Mouse (Mus musculus): ENCODE measurements at regions not wholly inside any gene's neighbourhood (a gene's known extent, or its start where the extent isn't known, plus 50 kb on each side); places are given as distances from the start of the nearest gene placed in this dataset.

DNA sequence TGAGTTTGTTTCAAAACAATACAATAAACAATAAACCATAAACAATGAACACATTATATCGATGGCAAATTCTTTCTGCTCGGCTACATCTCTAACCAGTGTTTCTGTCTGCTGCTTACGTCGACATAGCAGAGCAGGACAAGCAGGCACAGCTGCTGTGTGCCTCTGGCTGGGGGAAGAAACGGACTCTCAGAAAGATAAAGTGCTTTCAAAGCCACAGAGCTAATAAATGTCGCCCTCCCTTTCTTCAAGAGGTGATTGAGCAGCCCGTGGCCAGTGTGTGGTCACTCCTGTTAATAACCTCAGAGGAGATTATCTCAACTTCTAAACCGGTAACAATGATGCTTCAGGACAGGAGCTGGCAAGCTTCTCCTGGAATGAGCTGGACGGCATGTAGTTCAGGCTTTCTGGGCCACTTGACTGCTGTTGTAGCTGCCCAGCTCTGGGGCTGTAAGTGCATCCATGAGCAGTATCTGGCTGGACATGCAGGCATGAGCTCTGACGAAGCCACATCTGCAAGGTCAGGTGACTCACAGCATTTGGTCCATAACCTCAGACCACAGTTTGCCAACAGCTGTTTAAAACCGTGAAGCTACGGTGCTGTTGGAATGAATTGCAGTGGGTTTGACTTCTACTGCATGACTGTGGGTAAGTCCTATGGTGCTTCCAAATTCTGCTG lies 55.6 kb downstream of the Evx1 start:
- H3K27me3 ChIP-seq, result peaks cover 16% of the 10 kb centered on the region; the same call in 1 of the 2 replicates
- WGBS, result 18% methylated on average over 12 of the region's 12 CpGs
- H3K36me3 ChIP-seq, result no peaks in the 10 kb centered on the region
- H3K4me3 ChIP-seq (replicated peaks), result no peak overlapping the region
- H3K4me1 ChIP-seq, result no peaks in the 10 kb centered on the region
- H3K9me3 ChIP-seq (replicated peaks), result no peaks in the 10 kb centered on the region
- H3K4me2 ChIP-seq, result no peak overlapping the region
- no peak overlapping the region for H3K9ac ChIP-seq
- no peak overlapping the region for H3K27ac ChIP-seq
- no peak for ATAC-seq (replicated peaks; ENCODE audit: low FRiP score)

DNA sequence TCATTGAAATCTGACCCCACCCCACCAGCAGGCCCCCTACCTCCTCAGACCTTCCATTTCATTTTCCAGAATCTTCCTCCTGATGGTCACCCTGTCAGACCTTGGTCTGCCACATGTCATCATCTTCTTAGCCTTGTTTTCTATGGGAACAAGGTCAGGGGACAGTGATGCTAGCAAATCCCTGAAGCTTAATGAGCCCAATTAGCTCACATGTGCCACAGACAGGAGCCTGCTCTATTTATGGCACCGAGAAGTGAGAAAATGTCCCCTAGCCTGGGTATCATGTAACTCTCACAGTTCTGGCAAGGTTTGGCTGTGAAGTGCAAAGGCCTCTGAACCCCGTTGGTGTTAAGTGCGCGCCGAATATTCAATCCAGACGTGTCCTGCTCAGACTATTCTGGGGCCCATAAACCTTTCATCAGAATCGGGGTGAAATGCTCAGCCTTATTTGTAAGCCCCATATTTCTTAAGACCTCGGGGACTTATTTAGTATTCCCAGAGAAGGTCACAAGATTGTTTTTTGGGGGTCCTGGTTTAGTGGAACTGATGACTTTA lies 57.6 kb downstream of the Evx1 start:
- Histone ChIP-seq H3K4me3 (replicated peaks) (no peak overlapping the region), H3K27me3 (peaks cover 16% of the 10 kb centered on the region; the same call in 1 of the 2 replicates), H3K9me3 (replicated peaks) (no peaks in the 10 kb centered on the region), H3K36me3 (no peaks in the 10 kb centered on the region), H3K4me1 (no peaks in the 10 kb centered on the region), H3K4me2 (no peak overlapping the region), H3K9ac (no peak overlapping the region), H3K27ac (no peak overlapping the region)
- WGBS, result 39% methylated on average over 8 of the region's 8 CpGs
- no peak for ATAC-seq (replicated peaks; ENCODE audit: low FRiP score)

DNA sequence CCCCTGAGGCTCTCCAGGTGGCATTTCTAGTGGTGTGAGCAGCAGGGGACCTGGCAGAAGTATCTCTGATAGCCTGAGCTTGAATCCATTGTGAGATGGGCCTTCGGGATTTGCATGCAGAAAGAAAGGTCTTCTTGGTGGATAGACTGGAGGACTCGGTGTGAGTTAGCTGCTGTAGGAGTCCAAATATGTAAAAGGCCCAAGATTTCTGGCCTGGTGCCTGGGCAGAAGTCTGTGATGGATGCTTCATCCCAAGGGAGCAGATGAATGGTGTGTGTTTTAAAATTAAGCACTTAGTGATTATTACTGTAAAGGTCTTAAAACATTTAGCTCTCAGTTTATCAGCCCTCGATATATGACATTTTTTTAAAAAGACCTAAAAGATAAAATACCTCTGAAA lies 65.8 kb downstream of the Evx1 start:
- Histone ChIP-seq H3K9me3 (replicated peaks) (no peaks in the 10 kb centered on the region), H3K27me3 (no peaks in the 10 kb centered on the region), H3K4me2 (no peak overlapping the region), H3K9ac (no peak overlapping the region), H3K4me1 (0 out of 2 replicates have a peak, but pooled peaks cover 6% of the 10 kb centered on the region), H3K27ac (no peak overlapping the region), H3K36me3 (no peaks in the 10 kb centered on the region), H3K4me3 (replicated peaks) (no peak overlapping the region)
- ATAC-seq (replicated peaks; ENCODE audit: low FRiP score), result no peak
- WGBS, result 66% methylated on average over 3 of the region's 3 CpGs

DNA sequence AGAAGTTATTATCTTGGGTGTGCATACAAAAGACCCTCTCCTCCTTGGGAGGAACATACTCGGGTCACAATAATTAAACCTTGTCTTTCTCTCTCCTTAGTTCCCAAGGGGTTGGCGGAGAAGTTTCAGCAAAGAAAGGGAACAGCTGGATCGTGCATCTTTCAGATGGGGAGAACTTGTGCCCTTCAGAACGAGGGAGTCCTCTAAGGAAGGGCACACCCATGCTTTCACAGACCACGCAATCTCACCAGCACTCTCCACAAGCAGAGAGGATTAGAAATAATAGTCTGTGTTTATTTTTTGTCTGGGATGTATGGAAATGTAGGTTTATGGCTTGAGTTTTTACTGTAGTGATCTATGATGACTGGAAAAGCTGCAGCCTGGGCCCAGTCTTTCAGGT lies 66.3 kb downstream of the Evx1 start:
- H3K36me3 ChIP-seq, result no peaks in the 10 kb centered on the region
- no peak overlapping the region for H3K9ac ChIP-seq
- no peak for ATAC-seq (replicated peaks; ENCODE audit: low FRiP score)
- no peaks in the 10 kb centered on the region for H3K27me3 ChIP-seq
- H3K27ac ChIP-seq, result no peak overlapping the region
- H3K9me3 ChIP-seq (replicated peaks), result no peaks in the 10 kb centered on the region
- WGBS, result 41% methylated on average over 5 of the region's 5 CpGs
- H3K4me2 ChIP-seq, result no peak overlapping the region
- H3K4me1 ChIP-seq, result 0 out of 2 replicates have a peak, but pooled peaks cover 6% of the 10 kb centered on the region
- H3K4me3 ChIP-seq (replicated peaks), result no peak overlapping the region

DNA sequence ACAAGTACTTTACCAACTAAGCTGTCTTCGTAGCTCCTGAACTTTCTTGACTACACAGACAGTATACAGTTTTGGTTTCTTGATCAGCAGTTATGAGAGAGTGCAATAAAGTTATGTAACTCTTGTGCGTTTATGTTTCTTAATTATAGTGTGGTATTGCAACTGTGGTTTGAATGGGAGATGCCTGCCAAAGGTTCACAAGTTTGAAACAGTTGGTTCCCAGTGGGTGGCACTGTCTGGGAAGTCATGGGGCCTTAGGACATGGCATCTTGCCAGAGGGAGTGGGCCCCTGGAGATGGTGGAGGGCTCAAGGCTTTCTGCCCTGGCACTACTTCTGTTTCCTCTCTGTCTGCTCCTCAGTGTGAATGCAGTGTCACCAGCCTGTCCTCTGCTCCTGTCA lies 71.7 kb downstream of the Evx1 start:
- no peak overlapping the region for H3K4me3 ChIP-seq (replicated peaks)
- no peak overlapping the region for H3K9ac ChIP-seq
- H3K4me1 ChIP-seq, result no peaks in the 10 kb centered on the region
- ATAC-seq (replicated peaks; ENCODE audit: low FRiP score), result no peak
- no peaks in the 10 kb centered on the region for H3K9me3 ChIP-seq (replicated peaks)
- H3K36me3 ChIP-seq, result no peaks in the 10 kb centered on the region
- no peaks in the 10 kb centered on the region for H3K27me3 ChIP-seq
- no peak overlapping the region for H3K4me2 ChIP-seq
- WGBS, result 91% methylated on average over 2 of the region's 2 CpGs
- H3K27ac ChIP-seq, result no peak overlapping the region

DNA sequence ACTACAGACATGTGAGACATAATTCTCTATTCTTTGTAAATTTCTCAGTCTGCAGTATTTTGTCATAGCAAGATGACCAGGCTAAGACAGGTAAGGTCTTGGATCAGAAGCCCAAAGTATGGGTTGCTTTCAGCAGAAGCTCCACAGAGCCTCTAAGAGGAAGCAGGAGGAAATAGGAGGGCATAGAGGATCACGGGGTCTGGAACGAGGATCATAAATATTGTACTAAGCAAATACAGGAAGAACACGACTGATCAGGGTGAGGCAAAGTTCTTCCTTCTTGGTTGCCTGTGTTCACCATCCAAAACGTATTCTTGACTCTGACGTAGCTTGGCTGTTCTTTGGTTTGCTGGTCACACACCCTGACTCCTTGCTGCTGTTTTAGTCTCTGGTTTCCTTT lies 88.1 kb downstream of the Evx1 start:
- no peak overlapping the region for H3K4me2 ChIP-seq
- H3K27me3 ChIP-seq, result 0 out of 2 replicates have a peak, but pooled peaks cover 3% of the 10 kb centered on the region
- no peak for ATAC-seq (replicated peaks; ENCODE audit: low FRiP score)
- 0 out of 2 replicates have a peak, but pooled peaks cover 3% of the 10 kb centered on the region for H3K4me1 ChIP-seq
- H3K36me3 ChIP-seq, result no peaks in the 10 kb centered on the region
- no peak overlapping the region for H3K4me3 ChIP-seq (replicated peaks)
- WGBS, result 19% methylated on average over 5 of the region's 5 CpGs
- H3K9me3 ChIP-seq (replicated peaks), result no peaks in the 10 kb centered on the region
- no peak overlapping the region for H3K27ac ChIP-seq
- H3K9ac ChIP-seq, result no peak overlapping the region

DNA sequence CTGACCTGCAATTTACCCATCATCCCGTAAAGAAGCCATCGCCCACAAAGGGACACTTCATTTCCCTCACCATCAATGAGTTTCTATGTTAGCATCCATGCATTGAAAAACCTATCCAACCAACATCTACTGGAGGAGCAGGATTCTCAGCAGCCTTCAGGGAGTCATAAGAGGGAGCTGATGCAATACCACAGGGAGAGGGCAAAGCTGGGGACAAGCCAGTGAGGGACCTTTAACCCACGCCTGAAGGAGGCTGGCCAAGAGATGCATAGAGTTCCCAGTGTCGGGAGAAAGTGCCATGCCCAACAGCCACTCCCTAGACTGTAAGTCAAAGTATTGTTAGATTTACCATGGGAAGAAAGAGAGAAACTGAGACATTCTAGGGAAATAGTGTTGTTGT lies 96.7 kb downstream of the Evx1 start:
- no peak for ATAC-seq (replicated peaks; ENCODE audit: low FRiP score)
- WGBS, result 83% methylated on average over 4 of the region's 4 CpGs
- H3K27ac ChIP-seq, result no peak overlapping the region
- no peaks in the 10 kb centered on the region for H3K27me3 ChIP-seq
- peaks cover 7% of the 10 kb centered on the region; the same call in 1 of the 2 replicates for H3K4me1 ChIP-seq
- no peak overlapping the region for H3K4me2 ChIP-seq
- no peak overlapping the region for H3K4me3 ChIP-seq (replicated peaks)
- H3K9ac ChIP-seq, result no peak overlapping the region
- no peaks in the 10 kb centered on the region for H3K9me3 ChIP-seq (replicated peaks)
- no peaks in the 10 kb centered on the region for H3K36me3 ChIP-seq

DNA sequence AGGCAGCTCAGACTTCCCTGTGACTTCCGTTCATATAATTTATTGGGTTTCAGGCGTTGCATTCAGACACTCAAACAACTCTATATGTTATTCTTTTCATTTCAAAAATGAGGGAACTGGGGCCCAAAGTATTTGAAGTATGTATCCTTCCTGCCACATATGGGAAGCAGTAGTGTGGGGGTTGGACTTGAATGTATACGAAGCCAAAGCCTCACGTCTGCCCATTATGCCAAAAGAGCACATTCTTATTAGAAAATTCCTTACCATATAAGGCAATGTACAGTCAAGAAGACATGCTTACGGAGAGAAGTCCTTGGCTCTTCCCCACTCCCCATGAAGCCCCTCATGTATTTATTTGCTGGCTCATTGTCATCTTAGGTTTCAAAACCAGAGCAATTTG lies 97.4 kb downstream of the Evx1 start:
- H3K36me3 ChIP-seq, result no peaks in the 10 kb centered on the region
- no peak overlapping the region for H3K9ac ChIP-seq
- H3K27me3 ChIP-seq, result no peaks in the 10 kb centered on the region
- H3K4me3 ChIP-seq (replicated peaks), result no peak overlapping the region
- 51% methylated on average over 5 of the region's 5 CpGs for WGBS
- H3K9me3 ChIP-seq (replicated peaks), result no peaks in the 10 kb centered on the region
- H3K27ac ChIP-seq, result peak overlapping the region; percentile 47; the same call in 1 of the 2 replicates
- H3K4me1 ChIP-seq, result peaks cover 7% of the 10 kb centered on the region; the same call in 1 of the 2 replicates
- no peak overlapping the region for H3K4me2 ChIP-seq
- ATAC-seq (replicated peaks; ENCODE audit: low FRiP score), result no peak

DNA sequence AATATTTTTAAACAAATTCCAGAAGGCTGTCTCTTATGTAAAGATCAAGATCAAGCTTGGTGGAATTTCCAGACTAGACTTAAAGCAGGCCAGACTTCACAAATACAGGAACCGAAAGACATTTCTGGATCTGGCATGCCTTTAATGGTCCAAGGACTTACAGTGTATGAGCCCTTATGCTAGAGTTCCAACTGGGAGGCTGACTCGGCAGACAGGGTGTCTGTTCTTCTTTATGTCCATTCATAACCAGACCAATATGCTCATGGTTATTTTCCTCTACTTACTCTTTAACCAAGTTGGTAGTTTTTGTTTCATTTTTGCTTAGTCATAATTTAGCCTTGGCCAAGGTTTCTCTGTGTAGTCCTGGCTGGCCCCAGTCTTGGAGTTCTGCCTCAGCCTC lies 98.0 kb downstream of the Evx1 start:
- H3K4me1 ChIP-seq, result peaks cover 7% of the 10 kb centered on the region; the same call in 1 of the 2 replicates
- ATAC-seq (replicated peaks; ENCODE audit: low FRiP score), result no peak
- H3K27me3 ChIP-seq, result no peaks in the 10 kb centered on the region
- H3K4me3 ChIP-seq (replicated peaks), result no peak overlapping the region
- no peak overlapping the region for H3K4me2 ChIP-seq
- H3K9me3 ChIP-seq (replicated peaks), result no peaks in the 10 kb centered on the region
- 89% methylated on average over 2 of the region's 2 CpGs for WGBS
- peak overlapping the region; percentile 47; the same call in 1 of the 2 replicates for H3K27ac ChIP-seq
- no peaks in the 10 kb centered on the region for H3K36me3 ChIP-seq
- no peak overlapping the region for H3K9ac ChIP-seq

DNA sequence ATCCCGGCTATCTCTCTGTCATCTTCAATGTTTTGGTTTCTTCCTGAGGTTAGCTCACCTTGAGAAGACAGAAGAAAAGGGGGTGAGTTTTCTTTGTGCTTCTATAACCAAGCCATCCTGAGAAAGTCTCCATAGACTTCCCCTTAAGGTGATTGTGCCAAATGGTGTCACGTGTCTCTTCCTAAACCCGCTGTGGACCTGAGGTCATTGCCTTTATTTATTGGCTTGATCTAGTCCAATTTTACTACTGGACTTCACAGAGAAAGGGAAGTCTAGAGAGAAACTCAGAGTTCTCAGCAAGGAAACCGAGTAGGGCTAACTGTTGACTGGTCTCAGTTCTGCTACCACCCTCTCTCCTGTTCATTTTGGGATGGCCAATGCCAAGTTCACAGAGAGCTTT lies 100.3 kb downstream of the Evx1 start:
- Histone ChIP-seq H3K4me2 (no peak overlapping the region), H3K9ac (no peak overlapping the region), H3K27ac (no peak overlapping the region), H3K4me3 (replicated peaks) (no peak overlapping the region), H3K9me3 (replicated peaks) (no peaks in the 10 kb centered on the region), H3K27me3 (no peaks in the 10 kb centered on the region), H3K36me3 (no peaks in the 10 kb centered on the region), H3K4me1 (peaks cover 22% of the 10 kb centered on the region)
- 84% methylated on average over 4 of the region's 4 CpGs for WGBS
- no peak for ATAC-seq (replicated peaks; ENCODE audit: low FRiP score)

DNA sequence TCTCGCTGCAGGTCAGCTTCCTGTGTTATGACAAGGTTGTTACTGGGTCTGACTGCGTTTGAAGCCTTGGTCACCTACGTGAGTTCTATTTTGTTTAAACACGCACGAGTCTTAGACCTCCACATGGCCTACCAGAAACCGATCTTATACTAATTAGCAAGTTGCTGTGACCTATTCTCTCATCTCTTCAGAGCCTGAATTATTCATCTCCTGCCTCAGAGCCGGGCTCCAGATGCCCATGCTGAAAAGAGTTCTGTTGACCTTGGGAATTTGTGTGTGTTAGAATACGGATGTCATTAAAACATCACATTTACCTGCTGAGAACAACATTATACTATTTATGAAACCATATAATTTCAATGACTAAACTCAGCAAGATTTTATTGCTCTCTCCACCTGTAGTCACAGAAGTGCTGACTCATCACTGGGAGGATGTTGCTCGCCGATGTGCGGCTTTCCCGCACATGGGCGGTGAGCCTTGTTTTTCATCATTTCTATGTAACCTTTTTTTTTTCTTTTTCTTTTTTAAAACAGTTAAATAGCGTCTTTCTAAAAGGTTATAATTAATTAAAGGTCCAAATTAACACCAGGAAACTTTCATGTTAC lies 102.1 kb downstream of the Evx1 start:
- Histone ChIP-seq H3K4me2 (no peak overlapping the region), H3K9ac (no peak overlapping the region), H3K9me3 (replicated peaks) (no peaks in the 10 kb centered on the region), H3K27me3 (no peaks in the 10 kb centered on the region), H3K36me3 (no peaks in the 10 kb centered on the region), H3K4me1 (peaks cover 25% of the 10 kb centered on the region), H3K27ac (no peak overlapping the region), H3K4me3 (replicated peaks) (no peak overlapping the region)
- 88% methylated on average over 14 of the region's 14 CpGs for WGBS
- no peak for ATAC-seq (replicated peaks; ENCODE audit: low FRiP score)

DNA sequence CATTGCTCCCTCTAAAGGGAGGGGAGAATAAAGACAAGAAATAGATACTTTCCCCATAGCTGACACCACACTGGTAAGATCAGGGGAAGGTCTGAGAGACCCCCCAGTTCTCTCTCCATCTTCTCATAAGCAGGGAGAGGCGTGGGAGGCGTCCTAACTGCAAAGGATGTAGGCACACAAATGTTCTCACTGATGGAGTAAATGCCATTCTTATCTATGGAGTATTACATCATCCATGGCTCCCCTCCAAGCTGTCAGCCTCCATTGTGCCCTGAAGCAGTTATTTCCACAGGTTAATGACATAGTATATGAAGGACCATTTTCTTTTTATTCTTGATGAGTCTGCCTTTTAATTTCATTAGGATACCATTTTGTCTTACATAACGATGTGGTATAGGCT lies 103.2 kb downstream of the Evx1 start:
- no peak for ATAC-seq (replicated peaks; ENCODE audit: low FRiP score)
- Histone ChIP-seq H3K9me3 (replicated peaks) (no peaks in the 10 kb centered on the region), H3K36me3 (no peaks in the 10 kb centered on the region), H3K4me1 (peaks cover 20% of the 10 kb centered on the region), H3K4me3 (replicated peaks) (no peak overlapping the region), H3K27ac (no peak overlapping the region), H3K4me2 (no peak overlapping the region), H3K27me3 (no peaks in the 10 kb centered on the region), H3K9ac (no peak overlapping the region)
- 61% methylated on average over 3 of the region's 3 CpGs for WGBS

Measured in kidney, embryonic 15.5 days (tissue).